Mouse (Mus musculus): Measurements from ENCODE around the gene 4933406M09Rik. TPM values are rescaled to one million over a fixed set of nuclear protein-coding genes. Genes with fewer than 3 reads are reported as not detected.

The 4933406M09Rik gene
- total and polyA plus RNA-seq, 3 experiments: not detected

- H3K36me3 ChIP-seq (replicated peaks in 1 of 2; ENCODE audit: control insufficient read depth in 1 of 2, insufficient read depth in 1 of 2, low read length in 1 of 2): peaks cover 68 to 89% of the 10 kb centered on the region in 2 experiments
- H3K9ac ChIP-seq (ENCODE audit: insufficient read depth, low read depth): no peak overlapping the region
- no peak for DNase-seq (ENCODE audit: extremely low read depth)
- H3K4me1 ChIP-seq (ENCODE audit: control insufficient read depth in 1 of 2, insufficient read depth in 2 of 2): no peaks in the 10 kb centered on the region
- H3K79me2 ChIP-seq (replicated peaks; ENCODE audit: control insufficient read depth, extremely low read depth, insufficient read depth, poor library complexity, severe bottlenecking): peaks cover 9% of the 10 kb centered on the region
- H3K4me3 ChIP-seq (replicated peaks in 1 of 3; ENCODE audit: low read depth in 2 of 3, low read length in 2 of 3, poor library complexity in 1 of 3): no peak overlapping the region
- dilution Hi-C loops (cut with MboI; ENCODE audit: extremely low pct_ligation_motif_present, extremely low pct_unique_long_range_greater_than_20kb, low sequenced_read_pairs): no loop called here
- H3K27me3 ChIP-seq (replicated peaks): no peaks in the 10 kb centered on the region
- no peaks in the 10 kb centered on the region for H3K9me3 ChIP-seq (replicated peaks; ENCODE audit: low read length)
- no peak overlapping the region for H3K27ac ChIP-seq (ENCODE audit: insufficient read depth, low read depth)
- H3K4me2 ChIP-seq (ENCODE audit: insufficient read depth, low read depth, poor library complexity, severe bottlenecking): no peak overlapping the region
- in situ Hi-C loops (cut with MboI; ENCODE audit: low pct_ligation_motif_present, low pct_unique_long_range_greater_than_20kb, low sequenced_read_pairs): no loop called here
- TF ChIP-seq TCF12 (IDR thresholded peaks at IDR 0.05; ENCODE audit: low read depth, low read length): no peak
- no peak for TF ChIP-seq RCOR1 (conservative IDR thresholded peaks at IDR 0.05; ENCODE audit: low read depth, low read length)
- no peak for TF ChIP-seq NELFE (IDR thresholded peaks at IDR 0.05; ENCODE audit: low read depth, low read length)
- TF ChIP-seq ELF1 (IDR thresholded peaks at IDR 0.05; ENCODE audit: low read depth, low read length): no peak
- TF ChIP-seq RAD21 (IDR thresholded peaks at IDR 0.05; ENCODE audit: low read depth, low read length): no peak
- no peak for TF ChIP-seq JUN (IDR thresholded peaks at IDR 0.05; ENCODE audit: insufficient read depth, low read depth, low read length)
- TF ChIP-seq MAZ (IDR thresholded peaks at IDR 0.05; ENCODE audit: low read depth, low read length): no peak
- TF ChIP-seq MEF2A (IDR thresholded peaks at IDR 0.05; ENCODE audit: borderline replicate concordance, low read depth, low read length): no peak
- TF ChIP-seq PAX5 (IDR thresholded peaks at IDR 0.05; ENCODE audit: low read length): no peak
- no peak for TF ChIP-seq CTCF (conservative IDR thresholded peaks at IDR 0.05 in 1 of 2, IDR thresholded peaks at IDR 0.05 in 1 of 2; ENCODE audit: low read depth in 2 of 2, low read length in 2 of 2)
- TF ChIP-seq MAFK (IDR thresholded peaks at IDR 0.05; ENCODE audit: insufficient replicate concordance, low read length): no peak
- no peak for TF ChIP-seq IRF4 (IDR thresholded peaks at IDR 0.05; ENCODE audit: low read depth, low read length)
- TF ChIP-seq JUND (conservative IDR thresholded peaks at IDR 0.05; ENCODE audit: low read depth, low read length): no peak
- TF ChIP-seq CHD2 (IDR thresholded peaks at IDR 0.05; ENCODE audit: low read length): no peak
- no peak for TF ChIP-seq E2F4 (IDR thresholded peaks at IDR 0.05; ENCODE audit: insufficient replicate concordance, low read depth, low read length)
- TF ChIP-seq ZNF384 (IDR thresholded peaks at IDR 0.05; ENCODE audit: low read depth, low read length): no peak
- TF ChIP-seq SMC3 (IDR thresholded peaks at IDR 0.05; ENCODE audit: low read depth, low read length): no peak
- no peak for TF ChIP-seq KAT2A (IDR thresholded peaks at IDR 0.05; ENCODE audit: insufficient replicate concordance, low read length)
- TF ChIP-seq GABPA (IDR thresholded peaks at IDR 0.05; ENCODE audit: insufficient replicate concordance, low read depth, low read length): no peak
- no peak for TF ChIP-seq SIN3A (IDR thresholded peaks at IDR 0.05; ENCODE audit: low read length)
Measured at GRCm38 (mm10) chr1:134426289-134426688, 40.5 kb downstream of the 4933406M09Rik start.

- H3K36me3 ChIP-seq (replicated peaks in 1 of 2; ENCODE audit: control insufficient read depth in 1 of 2, insufficient read depth in 1 of 2, low read length in 1 of 2): peaks cover 42 to 54% of the 10 kb centered on the region in 2 experiments
- H3K27me3 ChIP-seq (replicated peaks): no peaks in the 10 kb centered on the region
- H3K79me2 ChIP-seq (replicated peaks; ENCODE audit: control insufficient read depth, extremely low read depth, insufficient read depth, poor library complexity, severe bottlenecking): peaks cover 2% of the 10 kb centered on the region; the same call in 1 of the 2 replicates
- H3K9me3 ChIP-seq (replicated peaks; ENCODE audit: low read length): no peaks in the 10 kb centered on the region
- TF ChIP-seq NRF1 (IDR thresholded peaks at IDR 0.05; ENCODE audit: low read depth, low read length) (no peak), CTCF (conservative IDR thresholded peaks at IDR 0.05 in 1 of 2, IDR thresholded peaks at IDR 0.05 in 1 of 2; ENCODE audit: low read depth in 2 of 2, low read length in 2 of 2) (no peak), ZNF384 (IDR thresholded peaks at IDR 0.05; ENCODE audit: low read depth, low read length) (no peak), GABPA (IDR thresholded peaks at IDR 0.05; ENCODE audit: insufficient replicate concordance, low read depth, low read length) (no peak), SMC3 (IDR thresholded peaks at IDR 0.05; ENCODE audit: low read depth, low read length) (no peak), ZC3H11A (IDR thresholded peaks at IDR 0.05; ENCODE audit: low read depth, low read length) (no peak), MXI1 (IDR thresholded peaks at IDR 0.05; ENCODE audit: low read depth, low read length) (no peak), PAX5 (IDR thresholded peaks at IDR 0.05; ENCODE audit: low read length) (no peak), ETS1 (conservative IDR thresholded peaks at IDR 0.05; ENCODE audit: low read depth, low read length) (no peak)
- H3K4me1 ChIP-seq (ENCODE audit: control insufficient read depth in 1 of 2, insufficient read depth in 2 of 2): peaks cover 2 to 10% of the 10 kb centered on the region in 2 experiments; a peak in 2 of 4 replicates
- no peak overlapping the region for H3K9ac ChIP-seq (ENCODE audit: insufficient read depth, low read depth)
- in situ Hi-C loops (cut with MboI; ENCODE audit: low pct_ligation_motif_present, low pct_unique_long_range_greater_than_20kb, low sequenced_read_pairs): no loop called here
- H3K4me3 ChIP-seq (replicated peaks in 1 of 3; ENCODE audit: low read depth in 2 of 3, low read length in 2 of 3, poor library complexity in 1 of 3): no peak overlapping the region
- H3K27ac ChIP-seq (ENCODE audit: insufficient read depth, low read depth): no peak overlapping the region
- DNase-seq (ENCODE audit: extremely low read depth): no peak
- dilution Hi-C loops (cut with MboI; ENCODE audit: extremely low pct_ligation_motif_present, extremely low pct_unique_long_range_greater_than_20kb, low sequenced_read_pairs): no loop called here
- no peak overlapping the region for H3K4me2 ChIP-seq (ENCODE audit: insufficient read depth, low read depth, poor library complexity, severe bottlenecking)
Measured at GRCm38 (mm10) chr1:134433002-134433401, 47.3 kb downstream of the 4933406M09Rik start.
